Comparison of ENCODE assay signal across 18 mouse cellular contexts in genomic region chr5:122687391-122687790, GRCm38 (mm10).
"Had no signal": no experiment of that assay in that cellular context is flagged by ENCODE, and none has a peak within 500 bp of the region (broad histone marks: within the 10 kb centered on the region; RNA-seq: fewer than 3 reads in every experiment).

No protein-coding gene starts in this region.

- H3K27me3 ChIP-seq: lung, embryonic 15.5 days; midbrain, embryonic 12.5 days; neural tube, embryonic 13.5 days; neural tube, embryonic 15.5 days had no signal

- ATAC-seq: midbrain, embryonic 16.5 days had no signal

- H3K9ac ChIP-seq: liver, embryonic 14.5 days; lung, embryonic 15.5 days; midbrain, embryonic 12.5 days; neural tube, embryonic 13.5 days; neural tube, embryonic 15.5 days had no signal

- H3K9me3 ChIP-seq: lung, embryonic 15.5 days; midbrain, embryonic 10.5 days; midbrain, embryonic 12.5 days; neural tube, embryonic 13.5 days; neural tube, embryonic 15.5 days had no signal

- H3K4me3 ChIP-seq: lung, embryonic 15.5 days; midbrain, embryonic 10.5 days; midbrain, embryonic 12.5 days; myocyte; neural tube, embryonic 13.5 days; neural tube, embryonic 15.5 days had no signal

- H3K4me2 ChIP-seq: lung, embryonic 15.5 days; midbrain, embryonic 12.5 days; neural tube, embryonic 13.5 days; neural tube, embryonic 15.5 days had no signal

- H3K4me1 ChIP-seq: lung, embryonic 15.5 days; neural tube, embryonic 13.5 days had no signal

- DNase-seq: lung, postnatal 14 days; midbrain, embryonic 14.5 days; retina, postnatal 1 day; right cerebral cortex, adult 18-20 months; right cerebral cortex, postnatal 25 days; right cerebral cortex, postnatal 4 days; spleen, adult 18-20 months; thymus, adult 18-20 months; thymus, postnatal 25 days; thymus, postnatal 4 days had no signal

- H3K27ac ChIP-seq: liver, embryonic 14.5 days; lung, embryonic 15.5 days; midbrain, embryonic 10.5 days; midbrain, embryonic 12.5 days; neural tube, embryonic 13.5 days; neural tube, embryonic 15.5 days had no signal

- H3K36me3 ChIP-seq: lung, embryonic 15.5 days; midbrain, embryonic 10.5 days; midbrain, embryonic 12.5 days; neural tube, embryonic 13.5 days; neural tube, embryonic 15.5 days had no signal
